Mouse (Mus musculus) right cerebral cortex, postnatal 14 days (tissue): Measurements from ENCODE around the gene Dppa1.
"Not testable (repeated sequence)": the region's sequence is repeated elsewhere in the genome, so short reads cannot be mapped to it uniquely, and the experiment has no call there.

Experiments
- DNase-seq: peaks from one replicate; pipeline ENCODE4 v3.0.0; 2022

Gene Dppa1

DNA sequence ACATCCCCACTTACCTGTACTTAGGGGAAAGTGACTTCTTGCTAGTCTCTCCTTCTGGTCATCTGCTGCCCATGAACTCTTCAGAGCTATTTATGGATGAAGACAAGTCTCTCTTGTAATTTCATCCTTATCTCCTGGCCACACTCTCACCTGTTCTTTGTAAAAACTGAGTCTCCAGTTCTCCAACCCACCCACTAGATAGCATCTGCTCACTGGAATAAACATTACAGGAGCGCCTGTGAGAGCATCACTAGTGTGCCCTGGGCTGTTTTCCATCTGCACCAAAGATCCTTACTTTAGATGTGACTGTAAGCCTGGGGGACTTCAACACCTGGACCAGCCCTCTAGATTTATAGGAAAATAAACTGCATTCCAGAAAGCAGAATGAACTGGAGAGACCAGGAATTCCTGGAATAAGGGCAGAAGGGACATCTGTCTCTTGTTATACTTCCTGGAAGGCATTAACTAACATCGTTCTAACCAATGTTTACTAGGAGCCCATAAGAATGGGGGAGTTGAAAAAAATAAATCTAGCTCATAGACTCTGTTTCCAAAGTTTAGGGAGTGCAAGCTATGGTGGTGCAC is at the start of gene Dppa1:
Gene Dppa1 (minus strand): TSS at position 51 of the 585 bp plus-strand sequence.
- DNase-seq, result no peak

DNA sequence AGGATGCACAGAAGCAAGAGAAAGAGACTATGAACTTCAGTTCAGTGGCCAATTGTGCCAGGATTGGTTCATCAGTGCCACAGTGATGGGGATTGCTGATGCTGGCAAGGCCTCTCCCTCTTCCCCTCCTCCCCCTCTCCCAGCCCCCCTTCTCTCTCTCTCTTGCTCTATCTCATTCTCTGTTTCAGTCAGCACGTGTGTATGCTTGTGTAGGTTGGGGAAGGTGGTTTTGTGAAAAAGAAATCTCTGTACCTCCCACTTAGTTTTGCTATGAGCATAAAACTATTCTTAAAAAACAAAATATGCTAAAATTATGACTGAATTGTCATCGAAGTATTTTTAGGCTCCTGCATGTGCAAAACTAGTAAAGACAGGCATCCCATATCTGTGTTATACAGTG is 38.9 kb upstream of the Dppa1 start:
- DNase-seq, result no peak

DNA sequence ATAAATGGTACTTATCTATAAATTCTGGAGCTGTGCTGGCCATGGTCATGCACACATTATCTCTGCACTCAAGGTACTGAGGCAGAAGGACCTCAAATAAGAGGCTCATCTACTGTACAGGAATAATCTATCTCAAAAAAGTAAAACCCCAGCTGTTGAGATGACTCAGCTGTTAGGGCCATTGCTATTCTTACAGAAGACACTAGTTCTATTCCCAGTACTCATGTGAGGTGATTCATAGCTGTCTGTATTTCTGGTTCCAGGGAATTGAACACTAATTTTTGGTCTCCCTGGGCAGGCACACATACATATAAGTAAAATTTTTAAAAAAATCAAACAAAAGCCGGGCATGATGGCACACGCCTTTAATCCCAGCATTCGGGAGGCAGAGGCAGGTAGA is 38.0 kb upstream of the Dppa1 start:
- DNase-seq, result no peak

DNA sequence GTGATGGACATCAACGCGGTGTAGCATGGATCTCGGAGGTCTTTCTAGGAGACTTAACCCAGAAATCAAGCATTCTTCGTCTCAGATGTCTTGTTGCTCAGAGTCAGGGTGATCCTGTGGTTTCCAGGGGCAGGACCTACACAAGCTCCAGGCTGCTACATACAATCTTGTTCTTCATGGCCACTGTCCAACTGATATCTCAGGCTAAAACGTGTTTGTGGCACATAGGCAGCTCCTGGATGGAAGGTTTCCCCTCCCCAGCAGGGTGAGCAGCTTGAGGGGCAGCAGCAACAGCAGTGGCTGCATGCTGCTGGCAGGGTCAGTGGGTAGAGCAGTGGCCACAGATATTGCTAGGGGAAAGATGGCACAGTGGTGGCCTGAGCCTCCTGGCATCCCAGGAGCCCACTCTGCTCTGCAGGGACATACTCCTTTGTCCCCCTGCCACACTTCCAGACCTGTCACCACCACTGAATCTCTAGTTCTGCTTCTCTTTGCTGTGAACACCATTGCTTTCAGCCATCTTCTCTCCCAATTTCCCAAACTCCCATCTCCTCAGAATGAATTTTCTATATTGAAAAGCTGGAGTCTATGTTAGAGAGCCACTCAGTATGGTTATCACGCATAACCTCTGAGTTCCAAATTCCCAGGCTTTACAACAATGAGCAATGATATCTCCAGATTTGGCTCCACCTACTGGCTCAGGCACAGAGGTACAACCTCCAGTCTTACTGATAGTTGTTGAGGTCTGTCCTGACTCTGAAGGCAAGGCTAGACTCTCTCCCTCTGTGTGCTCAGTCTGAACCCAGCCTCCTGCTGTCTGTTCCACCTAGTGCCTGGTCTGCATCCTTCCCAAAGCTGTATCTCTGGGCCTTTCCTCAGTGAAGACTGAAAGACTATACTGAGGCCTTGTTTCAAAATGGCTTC is 36.8 kb upstream of the Dppa1 start:
- peak; percentile 9 for DNase-seq

DNA sequence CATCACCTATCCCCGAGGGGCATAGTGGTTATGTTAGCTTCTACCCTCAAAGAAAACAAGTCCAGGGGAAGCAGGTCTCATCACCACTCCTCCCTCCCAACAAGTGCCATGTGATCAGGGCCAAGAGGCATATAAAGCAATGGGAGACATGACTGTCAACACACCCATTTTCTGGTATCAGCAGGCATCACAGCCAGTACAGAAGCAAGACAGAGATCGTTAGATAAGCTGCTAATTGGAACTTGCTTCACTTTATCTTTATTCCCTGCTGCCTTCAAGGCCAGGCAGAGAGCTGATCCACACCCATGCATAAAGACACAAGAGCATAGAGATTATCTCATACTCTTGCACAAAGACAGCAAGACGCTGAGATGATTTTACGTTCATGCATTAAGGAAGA is 34.2 kb upstream of the Dppa1 start:
- no peak for DNase-seq

DNA sequence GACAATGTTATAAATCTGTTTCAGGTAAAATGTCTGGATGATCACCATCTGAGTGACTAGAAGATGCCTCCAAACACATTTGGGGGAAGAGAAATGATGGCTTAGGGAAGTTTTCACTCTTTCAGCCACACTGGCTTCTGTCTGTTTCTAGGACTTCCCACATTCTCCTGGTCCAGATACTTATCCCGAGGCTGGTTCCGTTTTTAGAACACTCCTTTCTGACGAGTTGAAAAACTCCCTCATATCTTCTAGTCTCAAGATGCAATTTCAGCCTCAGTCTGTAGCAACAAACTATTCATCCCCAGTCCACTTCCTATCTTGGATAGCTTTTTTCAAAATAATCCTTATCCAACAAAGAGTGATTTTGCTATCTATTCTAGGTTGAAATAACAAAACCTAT is 23.4 kb upstream of the Dppa1 start:
- no peak for DNase-seq

DNA sequence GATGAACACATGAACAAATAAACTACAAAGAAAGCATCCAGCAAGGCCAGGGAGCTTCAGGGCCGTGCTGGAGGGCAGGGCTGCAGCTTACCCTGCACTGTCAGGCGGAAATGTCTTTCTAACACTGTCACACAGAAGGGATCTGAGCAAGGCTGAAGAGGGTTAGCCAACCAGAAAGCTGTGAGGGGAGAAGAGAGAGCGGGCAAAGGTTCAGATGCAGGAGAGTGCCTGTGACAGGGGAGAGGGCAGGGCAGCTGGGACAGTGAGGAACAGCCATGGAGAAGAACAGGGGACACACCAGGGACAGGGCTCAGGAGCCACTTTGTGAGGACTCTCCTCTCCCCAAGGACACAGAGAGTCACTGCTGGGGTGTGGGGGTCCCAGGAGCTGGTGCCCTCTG is 20.6 kb upstream of the Dppa1 start:
- not testable (repeated sequence) for DNase-seq

DNA sequence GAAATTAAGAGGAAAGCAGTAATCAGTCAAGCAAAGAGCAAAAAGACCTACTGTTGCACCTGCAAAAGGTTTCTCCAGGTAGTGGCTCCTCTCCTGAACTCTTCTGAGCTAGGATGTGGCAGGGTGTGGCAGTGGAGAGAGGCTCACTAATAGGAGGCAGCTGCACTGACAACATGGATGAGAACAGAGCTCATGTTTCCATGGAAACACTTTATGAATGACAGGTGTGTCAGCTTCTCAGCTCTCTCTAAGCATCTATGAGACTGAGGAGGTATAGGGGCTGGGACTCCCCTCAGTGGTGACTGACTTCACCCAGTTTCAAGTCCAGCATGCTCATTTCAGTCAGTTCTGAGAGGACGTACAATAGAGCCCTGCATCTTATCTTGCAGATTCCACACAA is 15.8 kb upstream of the Dppa1 start:
- DNase-seq, result no peak

DNA sequence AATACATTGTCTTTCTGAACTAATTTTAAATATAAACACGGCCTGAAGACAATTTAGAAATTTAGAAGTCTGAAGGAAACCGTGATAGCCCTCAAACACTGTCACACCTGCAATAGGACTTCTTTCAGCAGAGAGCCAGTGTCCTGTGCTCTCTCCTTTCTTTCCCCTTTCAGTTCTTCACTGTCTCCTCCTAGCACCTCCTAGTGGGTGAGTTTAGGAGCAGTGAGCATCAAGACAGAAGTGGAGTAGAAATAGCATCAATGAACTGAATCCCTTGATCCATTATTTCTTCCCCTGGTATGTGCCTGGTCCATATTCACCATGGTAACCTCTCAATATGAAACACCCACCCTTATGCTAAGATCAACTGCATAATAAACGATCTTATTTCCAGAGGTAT is 7.5 kb upstream of the Dppa1 start:
- DNase-seq, result no peak

DNA sequence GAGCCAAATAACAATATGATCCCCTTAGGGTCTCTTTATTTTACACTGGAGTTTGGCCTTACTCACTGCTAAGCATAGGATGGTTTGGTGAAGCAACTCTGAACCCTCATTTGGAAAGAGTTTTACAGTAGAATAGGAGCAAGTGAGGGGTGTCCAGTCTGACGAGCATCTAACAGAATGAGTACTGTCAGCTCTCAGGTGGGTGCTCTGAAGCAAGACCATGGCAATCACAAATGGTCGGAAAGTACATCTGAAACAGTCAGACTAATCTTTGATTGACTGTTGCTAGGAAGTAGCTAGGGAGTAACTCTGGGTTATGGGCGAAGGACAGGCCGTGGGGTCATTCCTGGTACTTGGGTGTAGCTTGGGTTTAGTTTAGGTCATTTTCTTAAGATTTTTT is 6.5 kb upstream of the Dppa1 start:
- DNase-seq, result not testable (repeated sequence)

DNA sequence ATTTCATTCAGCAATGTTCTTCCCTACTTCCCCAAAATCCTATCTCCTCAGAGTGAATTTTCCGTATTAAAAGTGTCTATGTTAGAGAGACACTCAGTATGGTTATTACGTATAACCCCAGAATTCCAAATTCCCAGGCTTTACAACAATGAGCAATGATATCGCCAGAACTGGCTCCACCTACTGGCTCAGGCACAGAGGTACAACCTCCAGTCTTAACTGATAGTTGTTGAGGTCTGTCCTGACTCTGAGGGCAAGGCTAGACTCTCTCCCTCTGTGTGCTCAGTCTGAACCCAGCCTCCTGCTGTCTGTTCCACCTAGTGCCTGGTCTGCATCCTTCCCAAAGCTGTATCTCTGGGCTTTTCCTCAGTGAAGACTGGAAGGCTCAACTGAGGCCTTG is 2.6 kb upstream of the Dppa1 start:
- peak; percentile 23 for DNase-seq

DNA sequence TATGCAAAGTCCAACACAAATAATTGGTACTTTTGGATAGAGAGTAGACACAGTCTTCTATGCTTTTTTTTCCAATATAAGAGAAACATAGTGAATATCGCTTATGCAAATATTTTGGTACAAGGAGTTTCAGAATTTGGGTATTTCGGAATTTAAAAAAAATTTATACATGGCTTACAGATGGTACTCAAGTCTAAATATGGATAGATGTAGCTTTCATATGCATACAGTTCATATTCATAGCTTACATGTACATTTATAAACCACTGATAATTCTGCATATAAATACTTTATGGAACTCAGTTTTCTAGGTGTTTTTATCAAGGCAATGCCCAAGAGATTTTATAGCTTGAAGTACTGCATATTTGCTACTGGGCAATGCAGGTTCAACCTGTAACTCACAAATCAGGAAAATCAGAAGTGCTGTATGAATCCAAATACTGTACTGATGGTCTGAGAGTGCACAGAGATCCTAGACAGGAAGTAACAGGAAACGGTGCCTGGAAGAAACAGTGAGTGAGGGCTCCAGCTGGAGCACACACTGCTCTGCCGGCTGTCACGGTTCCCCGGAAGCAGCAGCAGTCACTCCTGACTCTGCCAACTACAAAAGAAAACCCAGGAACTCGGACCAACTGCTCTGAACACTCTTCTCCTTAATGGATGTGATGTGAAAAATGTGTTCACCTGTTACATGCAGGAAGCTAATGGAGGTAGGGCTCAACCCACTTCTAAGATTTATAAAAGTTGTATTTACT is 8.5 kb downstream of the Dppa1 start:
- peak; percentile 8 for DNase-seq

DNA sequence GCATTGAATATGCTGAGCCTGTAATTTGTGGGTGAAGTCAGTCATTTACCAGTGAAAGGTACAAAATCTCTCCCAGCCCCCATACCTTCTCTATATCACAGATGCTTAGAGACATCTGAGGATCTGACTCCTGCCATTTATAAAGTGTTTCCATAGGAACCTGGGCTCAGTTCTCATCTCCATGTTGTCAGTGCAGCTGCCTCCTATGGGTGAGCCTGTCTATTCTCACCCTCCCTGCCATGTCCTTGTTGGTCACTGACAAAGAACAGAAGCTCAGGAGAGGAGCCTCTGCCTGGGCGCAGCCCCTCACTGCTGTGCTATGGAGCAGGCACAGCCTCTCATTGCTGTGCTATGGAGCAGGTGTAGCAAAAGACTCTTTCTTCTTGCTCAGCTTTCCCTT is 9.1 kb downstream of the Dppa1 start:
- no peak for DNase-seq

DNA sequence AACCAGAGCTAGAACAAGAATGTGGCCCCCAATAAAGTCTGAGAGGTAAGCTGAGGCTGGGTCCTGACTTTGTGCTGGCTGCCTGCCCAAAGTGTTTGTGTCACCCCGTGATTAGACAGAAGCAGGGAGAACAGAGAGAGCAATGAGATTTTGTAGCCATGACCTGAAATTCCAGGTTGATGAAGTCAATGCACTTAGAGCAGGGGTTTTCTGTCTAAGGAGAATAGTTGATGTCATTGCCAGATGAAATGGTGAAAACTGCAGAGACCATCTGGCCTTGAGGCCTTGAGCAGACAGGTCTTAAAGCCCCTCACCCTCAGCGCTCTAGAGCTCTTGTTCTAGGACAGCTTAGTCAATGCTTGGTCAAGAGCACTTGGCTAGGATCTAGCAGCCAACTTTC is 36.6 kb downstream of the Dppa1 start:
- DNase-seq, result no peak

DNA sequence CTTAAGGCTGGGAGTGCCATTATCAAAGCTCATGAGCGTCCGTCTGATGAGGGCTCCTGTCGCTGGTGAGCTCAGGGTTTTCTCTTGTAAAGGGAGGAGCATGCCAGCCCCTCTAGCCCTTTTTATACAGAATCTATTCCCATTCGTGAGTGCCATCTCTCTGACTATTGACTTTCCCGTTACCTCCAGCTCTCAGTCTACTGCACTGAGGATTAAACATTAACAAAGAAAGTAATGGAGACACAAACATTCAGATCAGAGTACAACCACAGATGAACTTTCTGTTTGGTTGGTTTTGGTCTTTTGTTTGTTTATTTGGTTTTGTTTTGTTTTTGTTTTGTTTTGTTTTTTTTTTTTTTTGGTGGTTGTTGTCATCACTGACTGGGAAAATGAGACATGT is 46.3 kb downstream of the Dppa1 start:
- DNase-seq, result no peak

DNA sequence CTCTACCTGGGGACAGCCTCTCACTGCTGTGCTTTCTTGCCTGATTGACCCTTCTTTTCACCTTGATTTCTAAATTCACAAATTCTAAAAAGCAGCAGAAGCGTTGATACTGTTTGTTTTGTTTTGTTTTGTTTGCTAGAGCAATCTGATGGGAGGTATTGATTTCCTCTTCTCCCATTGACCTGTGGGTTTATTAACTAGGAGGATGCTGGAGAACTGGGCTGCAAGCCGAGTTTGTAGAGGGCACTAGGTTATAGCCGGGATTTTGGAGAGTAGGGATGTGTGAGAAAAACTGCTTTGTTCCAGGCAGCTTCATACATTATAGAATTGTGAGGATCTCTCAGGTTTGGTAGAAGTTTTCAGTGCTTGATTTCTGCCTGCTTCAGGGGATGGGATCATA is 48.6 kb downstream of the Dppa1 start:
- no peak for DNase-seq

DNA sequence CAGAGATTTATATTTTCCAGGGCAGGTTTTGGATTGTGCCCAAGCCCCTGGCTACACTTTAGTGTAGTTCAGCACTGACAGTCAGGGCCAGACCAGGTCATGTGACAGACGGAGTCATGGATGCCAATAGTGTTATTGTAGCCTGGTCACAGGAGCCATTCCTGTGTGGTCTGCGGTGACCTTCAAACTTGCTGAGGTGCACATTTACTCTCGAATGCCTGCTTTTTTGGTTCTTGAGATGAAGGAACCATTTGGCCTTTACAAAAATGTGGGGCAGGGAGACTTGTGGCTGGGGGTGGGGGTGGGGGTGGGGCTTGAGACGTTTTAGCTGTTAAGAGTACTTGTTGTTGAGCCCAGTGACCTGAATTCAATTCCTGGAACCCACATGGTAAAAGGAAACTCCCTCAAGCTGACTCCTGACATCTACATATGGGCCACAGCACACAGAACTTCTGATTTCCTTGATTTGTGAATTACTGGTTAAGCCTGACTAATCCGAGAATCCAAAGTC is 50.2 kb downstream of the Dppa1 start:
- no peak for DNase-seq

DNA sequence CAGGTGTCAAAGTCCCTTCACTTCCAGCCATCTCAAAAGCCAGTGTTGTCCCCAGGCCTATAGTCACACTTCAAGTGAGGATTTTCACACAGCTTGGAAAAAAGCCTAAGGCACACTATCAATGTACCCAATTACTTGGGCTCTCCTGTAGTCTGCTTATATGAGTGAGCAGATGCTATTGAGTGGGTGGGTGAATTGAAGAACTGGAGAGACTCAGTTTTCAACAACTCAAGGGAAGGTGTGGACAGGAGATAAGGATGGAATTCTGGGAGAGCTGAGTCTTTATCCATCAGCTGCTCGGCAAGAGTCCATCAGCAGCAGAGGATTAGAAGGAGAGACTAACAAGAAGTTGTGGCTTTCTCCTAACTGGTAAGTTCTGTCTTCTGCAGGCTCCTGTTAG is 57.7 kb downstream of the Dppa1 start, which contains the start of gene BC053393:
Gene BC053393 (plus strand): TSS at position 210 of the 400 bp plus-strand sequence.
- DNase-seq, result no peak

DNA sequence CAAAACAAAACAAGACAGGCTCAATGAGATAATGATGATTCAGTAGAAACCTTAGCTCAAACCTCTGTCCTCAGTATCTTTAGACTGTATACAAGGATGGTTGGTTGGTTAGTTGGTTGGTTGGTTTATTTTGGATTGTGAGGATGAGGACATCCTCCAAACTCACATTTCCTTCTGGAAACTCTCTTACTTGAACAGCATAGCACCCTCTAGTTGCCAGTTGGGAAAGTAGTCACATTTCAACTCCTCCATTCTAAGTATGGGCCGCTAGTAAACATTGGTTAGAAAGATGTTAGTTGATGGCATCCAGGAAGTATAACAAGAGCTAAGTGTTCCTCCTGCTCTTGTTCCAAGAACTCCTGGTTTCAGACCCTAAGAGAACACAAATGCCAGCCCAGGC is 60.0 kb downstream of the Dppa1 start:
- DNase-seq, result no peak

DNA sequence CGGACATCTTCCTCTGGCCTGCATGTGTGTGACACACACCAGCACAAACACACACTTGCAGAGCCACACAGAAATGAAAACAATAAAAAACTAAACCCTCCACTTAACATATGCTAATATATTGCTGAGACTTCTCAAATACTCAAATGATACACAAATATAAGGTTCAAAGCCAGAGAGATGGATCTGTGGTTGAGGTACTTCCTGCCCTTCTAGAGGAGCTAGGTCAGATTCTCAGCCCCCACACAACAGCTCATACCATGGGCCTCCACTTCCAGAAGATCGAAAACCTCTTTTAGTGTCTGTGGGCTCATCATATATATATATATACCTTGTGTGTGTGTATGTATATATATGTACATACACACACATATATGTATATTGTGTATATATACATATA is 63.1 kb downstream of the Dppa1 start:
- DNase-seq, result no peak

DNA sequence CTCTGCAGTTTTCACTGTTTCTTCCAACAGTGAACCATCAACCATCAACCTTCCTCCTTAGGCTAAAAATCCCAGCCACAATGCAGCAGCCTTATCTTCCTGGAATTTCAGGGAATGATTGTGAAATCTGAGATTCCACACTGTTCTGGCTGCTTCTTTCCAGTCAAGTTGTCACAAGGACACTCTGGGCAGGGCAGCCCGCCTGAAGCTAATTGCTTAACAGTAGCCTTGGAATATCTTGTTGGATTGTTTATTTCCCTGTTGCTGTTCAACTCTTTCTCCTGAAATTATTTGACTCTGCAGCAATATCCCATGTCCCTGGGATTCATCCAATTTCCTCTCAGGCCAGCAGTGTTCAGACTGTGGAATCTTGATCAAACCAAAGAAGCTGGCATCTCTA is 64.4 kb downstream of the Dppa1 start:
- no peak for DNase-seq

DNA sequence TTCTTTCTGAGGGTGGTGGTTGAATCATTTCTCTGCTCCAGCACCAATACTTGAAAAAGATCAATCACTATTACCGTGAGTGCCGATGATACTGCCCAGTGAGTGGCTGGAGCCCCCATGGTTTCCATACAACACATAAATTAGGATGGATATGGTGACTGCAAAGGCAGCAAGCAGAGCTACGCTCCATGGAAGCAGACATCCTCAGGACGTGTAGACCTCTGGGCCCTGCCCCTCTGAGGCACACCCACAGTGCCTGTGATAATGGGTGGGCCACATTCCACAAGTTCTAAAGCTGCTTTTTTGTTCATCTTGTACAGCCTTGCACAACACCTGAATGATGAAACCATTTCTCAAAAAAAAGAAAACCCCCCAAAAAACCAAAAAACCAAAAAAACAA is 68.0 kb downstream of the Dppa1 start:
- DNase-seq, result no peak
